Mouse (Mus musculus) thymus, adult 2 months (tissue): ENCODE results near the gene Ppp4r3a. TPM values are rescaled to one million over a fixed set of nuclear protein-coding genes. Genes with fewer than 3 reads are reported as not detected.

Experiments
- DNase-seq: peaks from one replicate; pipeline ENCODE4 v3.0.0; 2021
- H3K27ac ChIP-seq: fragments of 200-500 bp; 2 replicates; pipeline ENCODE4 v1.5.1; 2012; ENCODE audit warnings: low read length, control low read depth; ENCODE audit not compliant: control insufficient read depth, insufficient read depth
- H3K27me3 ChIP-seq: fragments of 200-500 bp; 2 replicates; pipeline ENCODE4 v1.6.1; 2012; ENCODE audit warnings: mild to moderate bottlenecking, low read length, moderate library complexity, mixed read lengths; ENCODE audit not compliant: control insufficient read depth, insufficient read depth
- H3K36me3 ChIP-seq: fragments of 200-500 bp; 2 replicates; pipeline ENCODE4 v1.6.1; 2012; ENCODE audit warnings: mild to moderate bottlenecking, low read length, moderate library complexity; ENCODE audit not compliant: control insufficient read depth, insufficient read depth
- H3K4me1 ChIP-seq: fragments of 200-500 bp; replicated peaks from 2 replicates; pipeline ENCODE4 v1.6.1; 2012; ENCODE audit warnings: low read length; ENCODE audit not compliant: control insufficient read depth, insufficient read depth
- H3K4me3 ChIP-seq: fragments of 200-500 bp; 2 replicates; pipeline ENCODE4 v1.5.1; 2012; ENCODE audit warnings: mild to moderate bottlenecking, low read length, control low read depth, moderate library complexity; ENCODE audit not compliant: control insufficient read depth, insufficient read depth
- CTCF ChIP-seq: fragments of 200-500 bp; IDR thresholded peaks from 2 replicates; pipeline ENCODE4 v1.5.1; 2012; ENCODE audit warnings: mild to moderate bottlenecking, control low read depth, low read length, moderate library complexity, borderline replicate concordance; ENCODE audit not compliant: control insufficient read depth, poor library complexity, insufficient read depth; ENCODE audit errors: extremely low read depth
- POLR2A ChIP-seq: fragments of 200-500 bp; IDR thresholded peaks from 2 replicates; pipeline ENCODE4 v1.6.1; 2012; ENCODE audit warnings: mild to moderate bottlenecking, low read length, control low read depth, moderate library complexity; ENCODE audit not compliant: control insufficient read depth, poor library complexity, insufficient read depth; ENCODE audit errors: extremely low read depth
- WGBS: fragments of 180-500 bp; shearing (Covaris S2); methylation state at CpG from one replicate; pipeline ENCODE4 v1.1.7; 2018; 5-methylcytosine and 5-hydroxymethylcytosine counted together
- polyA plus RNA-seq: library from polyadenylated mRNA; depleted of rRNA; stranded (reverse); fragments of >200 nt; gene quantifications from 2 replicates; pipeline ENCODE4 v1.2.3, GENCODE M21; 2012

Gene Ppp4r3a
- polyA plus RNA-seq, 1 experiment: 25.6 TPM

DNA sequence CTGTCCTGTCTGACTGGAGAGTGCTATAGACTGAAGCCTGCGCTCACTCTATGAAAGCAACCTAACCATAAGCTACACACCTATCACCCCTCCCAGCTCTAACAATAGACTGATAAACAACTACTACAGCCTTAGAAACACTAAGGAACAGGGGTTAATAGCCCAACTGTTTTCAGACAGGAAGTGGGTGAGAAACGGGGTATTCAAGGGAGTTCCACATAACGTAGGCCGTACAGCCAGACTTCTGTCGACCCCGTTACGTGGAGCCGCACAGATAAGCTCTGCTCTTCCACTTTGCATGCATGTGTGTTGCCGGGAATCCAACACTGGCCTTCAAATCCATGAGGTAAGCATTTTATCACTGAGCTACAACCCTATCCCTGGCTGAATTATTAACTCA, 76.1 kb downstream of the Ppp4r3a start:
- peak overlapping the region; percentile 33 for H3K27ac ChIP-seq
- no peak for TF ChIP-seq CTCF
- no peak for TF ChIP-seq POLR2A
- no peak overlapping the region for H3K4me3 ChIP-seq
- no peak for DNase-seq
- no peaks in the 10 kb centered on the region for H3K36me3 ChIP-seq
- peaks cover 61% of the 10 kb centered on the region for H3K4me1 ChIP-seq
- 21% methylated on average over 9 of the region's 9 CpGs for WGBS
- H3K27me3 ChIP-seq: no peaks in the 10 kb centered on the region

DNA sequence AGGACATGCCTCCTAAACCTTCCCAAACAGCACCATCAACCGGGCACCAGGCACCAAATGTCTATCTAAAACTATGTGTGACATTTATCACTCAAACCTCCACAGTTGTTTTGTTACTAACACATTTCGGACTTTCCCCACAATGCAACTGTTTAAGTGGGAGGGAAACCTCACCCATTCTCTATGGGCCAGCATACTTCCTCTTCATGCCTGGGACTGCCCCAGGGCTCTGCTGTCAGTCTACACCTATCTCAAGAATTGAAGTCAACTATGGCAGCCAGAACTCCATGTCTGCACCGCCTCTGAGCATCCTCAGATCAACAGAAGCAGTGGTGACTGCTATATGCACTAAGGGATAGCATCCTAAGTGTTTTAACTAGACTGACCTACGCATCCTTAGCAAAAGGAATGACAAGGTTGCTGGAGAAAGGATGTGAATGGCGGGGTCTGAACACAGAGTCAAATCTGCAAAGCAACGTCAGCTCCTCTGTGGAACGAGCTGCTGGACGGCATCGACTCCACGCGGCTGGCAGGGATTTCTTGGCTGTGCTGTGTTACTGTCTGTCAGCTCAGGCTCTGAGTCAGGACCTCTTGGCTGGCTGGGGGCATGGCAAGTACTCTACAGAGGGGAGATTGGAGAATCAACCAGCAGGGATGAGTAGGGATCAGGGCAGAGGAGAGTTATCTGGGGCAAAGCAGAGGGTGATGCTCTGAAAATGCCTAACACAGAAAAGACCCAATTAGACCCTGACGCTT, 77.7 kb downstream of the Ppp4r3a start:
- no peak for DNase-seq
- peaks cover 1% of the 10 kb centered on the region; the same call in 1 of the 2 replicates for H3K36me3 ChIP-seq
- no peak overlapping the region for H3K4me3 ChIP-seq
- TF ChIP-seq POLR2A: no peak
- TF ChIP-seq CTCF: no peak
- H3K27me3 ChIP-seq: no peaks in the 10 kb centered on the region
- H3K27ac ChIP-seq: peak overlapping the region; percentile 25; the same call in 1 of the 2 replicates
- peaks cover 54% of the 10 kb centered on the region for H3K4me1 ChIP-seq
- 92% methylated on average over 12 of the region's 12 CpGs for WGBS

DNA sequence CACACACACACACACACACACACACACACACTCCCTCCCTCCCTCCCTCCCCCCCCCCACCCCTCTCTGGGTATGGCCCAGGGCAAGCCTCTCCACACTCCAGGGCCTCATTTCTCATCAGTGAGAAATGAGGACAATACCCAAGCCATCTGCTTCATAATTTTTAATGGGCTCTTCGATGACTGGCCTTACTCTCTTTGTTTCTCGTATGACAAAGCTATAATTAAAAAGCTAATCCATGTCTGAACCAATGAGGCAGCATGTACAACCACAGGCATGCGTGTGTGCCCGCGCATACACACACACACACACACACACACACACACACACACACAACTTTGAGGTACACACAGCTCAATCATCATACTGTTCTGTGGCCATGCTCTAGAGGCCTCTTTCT, 78.5 kb downstream of the Ppp4r3a start:
- H3K27ac ChIP-seq: no peak overlapping the region
- H3K36me3 ChIP-seq: peaks cover 5% of the 10 kb centered on the region; the same call in 1 of the 2 replicates
- TF ChIP-seq POLR2A (no peak), CTCF (no peak)
- peaks cover 48% of the 10 kb centered on the region for H3K4me1 ChIP-seq
- no peak overlapping the region for H3K4me3 ChIP-seq
- 95% methylated on average over 5 of the region's 5 CpGs for WGBS
- no peaks in the 10 kb centered on the region for H3K27me3 ChIP-seq
- no peak for DNase-seq

DNA sequence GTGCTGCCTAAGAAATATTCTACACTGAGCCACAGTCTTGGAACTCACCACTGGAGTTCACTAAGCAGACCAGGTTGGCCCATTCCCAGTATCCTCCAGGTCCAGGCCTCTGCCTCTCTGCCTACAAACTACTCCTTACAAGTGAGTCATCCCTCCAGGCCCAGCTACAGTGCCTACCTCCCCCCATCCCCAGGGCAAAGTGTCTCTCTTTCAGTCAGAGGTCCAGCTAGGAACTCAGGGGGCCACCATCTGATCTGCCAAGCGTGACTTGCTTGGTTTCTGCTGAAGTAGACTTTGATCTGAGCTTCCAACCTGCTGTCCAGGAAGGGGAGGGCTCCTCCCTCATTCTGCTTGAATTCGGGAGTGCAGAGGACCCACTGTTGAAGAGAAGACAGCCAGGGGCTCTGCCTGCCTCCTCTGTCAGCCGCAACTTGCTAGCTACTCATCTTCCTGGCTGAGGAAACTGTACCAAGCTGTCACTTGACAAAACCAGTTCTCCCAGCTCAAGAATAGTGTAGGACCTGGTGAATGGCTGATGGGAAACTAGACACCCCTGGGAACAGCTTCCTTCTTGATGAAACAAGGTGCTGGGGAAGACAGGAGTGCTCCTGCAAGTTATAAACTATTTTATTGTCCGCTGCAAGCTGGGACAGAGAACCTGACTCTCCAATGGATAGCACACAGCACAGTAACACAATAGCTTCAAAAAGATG, 80.5 kb downstream of the Ppp4r3a start:
- WGBS: 86% methylated on average over 4 of the region's 4 CpGs
- H3K27ac ChIP-seq: no peak overlapping the region

DNA sequence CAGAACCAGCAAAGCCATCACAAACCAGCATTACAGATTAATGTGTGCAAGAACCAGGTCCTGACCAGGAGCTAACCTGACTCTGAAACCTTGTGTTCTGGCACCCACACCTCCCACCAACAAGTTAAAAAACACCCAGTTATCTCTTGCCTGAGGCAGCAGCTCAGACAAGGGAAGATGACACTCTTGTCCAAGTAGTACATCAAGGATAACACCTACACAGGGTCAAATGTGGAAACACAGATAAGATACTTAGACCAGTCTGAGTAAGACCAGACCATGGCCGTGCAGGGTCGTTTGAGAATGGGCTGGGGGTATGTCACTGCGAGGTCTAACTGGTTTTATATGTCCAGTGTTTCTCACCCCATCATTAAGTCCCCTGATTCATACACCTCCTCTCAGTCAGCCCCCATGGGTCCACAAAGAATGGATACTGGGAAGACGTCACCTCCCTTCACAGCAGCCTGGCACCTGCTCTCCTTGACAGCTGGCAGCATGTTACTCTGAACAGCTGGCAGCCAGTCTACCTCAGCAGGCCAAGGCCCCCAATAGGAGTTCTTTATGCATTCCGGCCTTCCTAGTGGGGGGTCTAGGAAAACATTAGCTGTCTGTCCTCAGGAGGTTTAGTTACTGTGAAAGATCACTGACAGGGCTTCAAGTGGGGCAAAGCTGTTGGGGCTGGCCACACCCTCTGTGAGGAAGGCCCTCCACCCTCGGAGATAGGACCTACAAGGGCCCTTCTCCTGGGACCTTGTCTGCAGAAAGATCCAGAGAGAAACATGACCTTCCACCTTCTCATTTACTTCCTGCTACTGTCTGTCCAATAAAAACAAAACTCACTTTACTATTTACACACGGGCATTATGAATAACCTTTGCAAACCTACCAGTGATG, 84.2 kb downstream of the Ppp4r3a start:
- no peaks in the 10 kb centered on the region for H3K27me3 ChIP-seq
- no peak for DNase-seq
- TF ChIP-seq POLR2A: no peak
- no peak for TF ChIP-seq CTCF
- 87% methylated on average over 7 of the region's 7 CpGs for WGBS
- peaks cover 40% of the 10 kb centered on the region for H3K4me1 ChIP-seq
- no peak overlapping the region for H3K27ac ChIP-seq
- no peak overlapping the region for H3K4me3 ChIP-seq
- H3K36me3 ChIP-seq: peaks cover 5% of the 10 kb centered on the region; the same call in 1 of the 2 replicates

More for the DNA sequence above, 80.5 kb downstream of the Ppp4r3a start:
- Histone ChIP-seq H3K4me1 (peaks cover 40% of the 10 kb centered on the region), H3K4me3 (no peak overlapping the region), H3K27me3 (no peaks in the 10 kb centered on the region), H3K36me3 (peaks cover 5% of the 10 kb centered on the region; the same call in 1 of the 2 replicates)
- no peak for DNase-seq
- TF ChIP-seq CTCF: no peak
- no peak for TF ChIP-seq POLR2A

DNA sequence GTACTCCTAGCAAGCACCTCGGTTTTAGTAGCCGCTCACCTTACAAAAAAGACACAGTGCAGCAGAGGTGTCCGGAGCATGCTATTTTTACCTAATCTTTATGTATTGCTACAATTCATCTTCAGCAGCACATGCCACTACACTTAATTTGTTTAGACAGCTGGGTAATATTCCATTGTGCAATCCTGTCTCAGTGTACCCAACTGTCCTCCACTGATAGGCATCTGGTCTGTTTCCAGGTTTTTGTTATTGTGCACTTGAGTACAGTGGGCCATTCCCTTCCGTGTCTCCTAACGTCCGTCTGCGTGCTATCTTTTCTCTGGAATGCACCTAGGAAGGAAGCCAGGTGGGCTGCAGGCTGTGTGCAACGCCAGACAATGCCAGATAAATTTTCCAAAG, 84.9 kb downstream of the Ppp4r3a start:
- peaks cover 45% of the 10 kb centered on the region for H3K4me1 ChIP-seq

More for the DNA sequence above, 84.9 kb downstream of the Ppp4r3a start:
- no peak overlapping the region for H3K4me3 ChIP-seq
- TF ChIP-seq CTCF (no peak), POLR2A (no peak)
- no peak overlapping the region for H3K27ac ChIP-seq
- peaks cover 5% of the 10 kb centered on the region; the same call in 1 of the 2 replicates for H3K36me3 ChIP-seq
- DNase-seq: no peak
- 87% methylated on average over 8 of the region's 8 CpGs for WGBS
- no peaks in the 10 kb centered on the region for H3K27me3 ChIP-seq
